ENCODE assay signal across 8 mouse cellular contexts in genomic region chr6:70844002-70844804, GRCm38 (mm10). TPM values are rescaled to one million over a fixed set of nuclear protein-coding genes. Genes with fewer than 3 reads are reported as not detected.
DNase-seq lines count a peak whose midpoint lies in the region; ATAC-seq lines count a peak whose summit lies in the region.

Eif2ak3 (plus strand) TSS chr6:70844515.

- peak; percentile 100 for DNase-seq in adipocyte (ENCODE audit: low spot score)
- DNase-seq in embryo, embryonic 10 days (ENCODE audit: low spot score) = peak; percentile 99
- DNase-seq in gastrocnemius, postnatal 10 days = peak; percentile 95
- peak; percentile 99 for DNase-seq in induced T-regulatory cell, adult 2 months (ENCODE audit: low read depth)
- DNase-seq in left cerebral cortex, adult 9 months (ENCODE audit: low spot score in 2 of 2) = peak; percentile 100
- peak; percentile 98 for DNase-seq in right cerebral cortex, postnatal 14 days
- peak; percentile 97 to 98 for DNase-seq in urinary bladder, postnatal 36 days (ENCODE audit: low spot score in 2 of 2)

- ATAC-seq in megakaryocyte progenitor cell, adult 5-6 weeks (replicated peaks; ENCODE audit: poor library complexity) = peak; percentile 91

RNA-seq across cellular contexts. Expression of gene Eif2ak3, which starts in this region (rescaled TPM):
- 10 to 100 TPM; 10.5 to 15.4 TPM for total RNA-seq in gastrocnemius, postnatal 10 days (2021)
- 13.2 and 16.9 TPM in 2 replicates for total RNA-seq in megakaryocyte progenitor cell, adult 5-6 weeks (2015)
- 19.8 and 22.8 TPM in 2 replicates for total RNA-seq in megakaryocyte progenitor cell, adult 5-6 weeks (2017)

Comparison
In these comparisons a context has a peak if more than half of its experiments do, and no peak if none do; other contexts are left out.
1. Peak in every context shown above with its lines: DNase-seq and ATAC-seq.